ENCODE assay signal across 9 mouse cellular contexts in genomic region chr2:167660611-167660971, GRCm38 (mm10). TPM values are rescaled to one million over a fixed set of nuclear protein-coding genes. Genes with fewer than 3 reads are reported as not detected.
DNase-seq lines count a peak whose midpoint lies in the region; ATAC-seq and TF ChIP-seq lines count a peak whose summit lies in the region.
"Had no signal": no experiment of that assay in that cellular context is flagged by ENCODE, and none has a peak within 500 bp of the region (broad histone marks: within the 10 kb centered on the region; RNA-seq: fewer than 3 reads in every experiment).

No protein-coding gene starts in this region.

- WGBS in intestine, embryonic 15.5 days, result 3% methylated on average over 12 of the region's 12 CpGs
- 1% methylated on average over 12 of the region's 12 CpGs for WGBS in midbrain, postnatal 0 days

- H3K4me2 ChIP-seq in intestine, embryonic 15.5 days (replicated peaks), result peak overlapping the region; percentile 94
- peak overlapping the region; percentile 94 for H3K4me2 ChIP-seq in midbrain, postnatal 0 days (ENCODE audit: low read depth, low read length, poor library complexity, severe bottlenecking)

- no peak for ATAC-seq in intestine, embryonic 15.5 days
- peak; percentile 25 for ATAC-seq in midbrain, postnatal 0 days (ENCODE audit: low FRiP score)

- H3K9ac ChIP-seq in intestine, embryonic 15.5 days, result peak overlapping the region; percentile 96
- H3K9ac ChIP-seq in midbrain, postnatal 0 days (replicated peaks; ENCODE audit: low read length, poor library complexity, severe bottlenecking), result peak overlapping the region; percentile 81

- peak; percentile 49 for DNase-seq in cerebellum, adult 9-11 months
- no peak for DNase-seq in cerebellum, adult 11 months
- DNase-seq in thymus, postnatal 0 days (ENCODE audit: low spot score), result peak; percentile 45
- no peak for DNase-seq in thymus, postnatal 10 days (ENCODE audit: low spot score in 2 of 2)
- peak; percentile 35 for DNase-seq in midbrain, postnatal 0 days (ENCODE audit: low spot score)
- no peak for DNase-seq in Muller cell, postnatal 12 days (ENCODE audit: inconsistent ontology term)
- no peak for DNase-seq in gastrocnemius, adult 8-10 months (ENCODE audit: low spot score in 2 of 2)

- H3K4me3 ChIP-seq in intestine, embryonic 15.5 days (replicated peaks), result peak overlapping the region; percentile 93
- peak overlapping the region; percentile 78 for H3K4me3 ChIP-seq in midbrain, postnatal 0 days (ENCODE audit: low read depth, low read length)

- peaks cover 41% of the 10 kb centered on the region for H3K4me1 ChIP-seq in intestine, embryonic 15.5 days (replicated peaks)
- peaks cover 11% of the 10 kb centered on the region for H3K4me1 ChIP-seq in midbrain, postnatal 0 days (ENCODE audit: insufficient read depth, low read length)

- H3K27ac ChIP-seq in intestine, embryonic 15.5 days, result peak overlapping the region; percentile 71; the same call in 1 of the 2 replicates
- H3K27ac ChIP-seq in midbrain, postnatal 0 days (ENCODE audit: low read depth, low read length), result peak overlapping the region; percentile 18; the same call in 1 of the 2 replicates

- 0 out of 2 replicates have a peak, but pooled peaks cover 3% of the 10 kb centered on the region for H3K36me3 ChIP-seq in intestine, embryonic 15.5 days
- 0 out of 2 replicates have a peak, but pooled peaks cover 3% of the 10 kb centered on the region for H3K36me3 ChIP-seq in midbrain, postnatal 0 days (ENCODE audit: insufficient read depth, low read length)

- no peaks in the 10 kb centered on the region for H3K27me3 ChIP-seq in intestine, embryonic 15.5 days (replicated peaks)
- no peaks in the 10 kb centered on the region for H3K27me3 ChIP-seq in midbrain, postnatal 0 days (ENCODE audit: insufficient read depth, low read length)

- H3K9me3 ChIP-seq in intestine, embryonic 15.5 days, result no peaks in the 10 kb centered on the region
- H3K9me3 ChIP-seq in midbrain, postnatal 0 days (ENCODE audit: low read length), result no peaks in the 10 kb centered on the region

- TF ChIP-seq CTCF in midbrain, postnatal 0 days (IDR thresholded peaks at IDR 0.05), result no peak

RNA-seq across cellular contexts. Expression of gene Gm20431, which starts 0.7 kb away (rescaled TPM):
- 6.7 and 7.1 TPM in 2 replicates for polyA plus RNA-seq in thymus, postnatal 0 days (2015; fragmentation: Nextera tagmentation; extraction: Ambion mirVana)
- 0.40 and 7.2 TPM in 2 replicates for polyA plus RNA-seq in intestine, embryonic 15.5 days (2015; fragmentation: Nextera tagmentation; extraction: Ambion mirVana)
- total RNA-seq in midbrain, postnatal 0 days (2014; rRNA removed), result not detected in 2 replicates
- 11.2 and 12.0 TPM in 2 replicates for polyA plus RNA-seq in midbrain, postnatal 0 days (2015; fragmentation: Nextera tagmentation; extraction: Ambion mirVana)
- 10 to 100 TPM in 2 of 4 experiments, 1 to 10 TPM in 2; 5.9 to 14.3 (median 9.0) TPM for total RNA-seq in gastrocnemius, adult 8-10 months (2022)
- polyA plus RNA-seq: large intestine, adult 2 months had no signal

RNA-seq across cellular contexts. Expression of gene Cebpb, which starts 28.1 kb away (rescaled TPM):
- 7.3 and 7.8 TPM in 2 replicates for polyA plus RNA-seq in thymus, postnatal 0 days (2015; fragmentation: Nextera tagmentation; extraction: Ambion mirVana)
- polyA plus RNA-seq in intestine, embryonic 15.5 days (2015; fragmentation: Nextera tagmentation; extraction: Ambion mirVana), result 22.5 and 24.3 TPM in 2 replicates
- 5.8 and 8.0 TPM in 2 replicates for total RNA-seq in midbrain, postnatal 0 days (2014; rRNA removed)
- polyA plus RNA-seq in midbrain, postnatal 0 days (2015; fragmentation: Nextera tagmentation; extraction: Ambion mirVana), result 4.4 and 5.4 TPM in 2 replicates
- 100 to 1,000 TPM in 2 of 4 experiments, 10 to 100 TPM in 2; 75.3 to 167 (median 96.4) TPM for total RNA-seq in gastrocnemius, adult 8-10 months (2022)

RNA-seq across cellular contexts. Expression of gene Ube2v1, which starts 28.7 kb away (rescaled TPM):
- polyA plus RNA-seq in thymus, postnatal 0 days (2015; fragmentation: Nextera tagmentation; extraction: Ambion mirVana), result 215 and 236 TPM in 2 replicates
- polyA plus RNA-seq in intestine, embryonic 15.5 days (2015; fragmentation: Nextera tagmentation; extraction: Ambion mirVana), result 268 and 270 TPM in 2 replicates
- total RNA-seq in midbrain, postnatal 0 days (2014; rRNA removed), result 191 and 233 TPM in 2 replicates
- 402 and 414 TPM in 2 replicates for polyA plus RNA-seq in midbrain, postnatal 0 days (2015; fragmentation: Nextera tagmentation; extraction: Ambion mirVana)
- 100 to 1,000 TPM; 163 to 176 (median 172) TPM for total RNA-seq in gastrocnemius, adult 8-10 months (2022)

RNA-seq across cellular contexts. Expression of gene Tmem189, which starts 29.0 kb away (rescaled TPM):
- polyA plus RNA-seq in thymus, postnatal 0 days (2015; fragmentation: Nextera tagmentation; extraction: Ambion mirVana), result 43.7 and 47.7 TPM in 2 replicates
- polyA plus RNA-seq in intestine, embryonic 15.5 days (2015; fragmentation: Nextera tagmentation; extraction: Ambion mirVana), result 35.1 and 38.6 TPM in 2 replicates
- total RNA-seq in midbrain, postnatal 0 days (2014; rRNA removed), result 45.5 and 65.9 TPM in 2 replicates
- 33.5 and 35.3 TPM in 2 replicates for polyA plus RNA-seq in midbrain, postnatal 0 days (2015; fragmentation: Nextera tagmentation; extraction: Ambion mirVana)
- total RNA-seq in gastrocnemius, adult 8-10 months (2022), result 10 to 100 TPM; 11.8 to 13.1 (median 12.5) TPM

Comparison
In these comparisons a context has a peak if more than half of its experiments do, and no peak if none do; other contexts are left out.
1. DNase-seq: peak in cerebellum, adult 9-11 months (single experiment), thymus, postnatal 0 days (single experiment) and midbrain, postnatal 0 days (single experiment); none in cerebellum, adult 11 months (single experiment), thymus, postnatal 10 days (0 of 2), Muller cell, postnatal 12 days (single experiment) and gastrocnemius, adult 8-10 months (0 of 2).